Mouse (Mus musculus): Measurements from ENCODE around the gene Arhgap1.
A peak's percentile ranks its signal among the peaks of the same experiment; 100 is the strongest.
"Not testable (repeated sequence)": the region's sequence is repeated elsewhere in the genome, so short reads cannot be mapped to it uniquely, and the experiment has no call there.

Arhgap1 gene

DNA sequence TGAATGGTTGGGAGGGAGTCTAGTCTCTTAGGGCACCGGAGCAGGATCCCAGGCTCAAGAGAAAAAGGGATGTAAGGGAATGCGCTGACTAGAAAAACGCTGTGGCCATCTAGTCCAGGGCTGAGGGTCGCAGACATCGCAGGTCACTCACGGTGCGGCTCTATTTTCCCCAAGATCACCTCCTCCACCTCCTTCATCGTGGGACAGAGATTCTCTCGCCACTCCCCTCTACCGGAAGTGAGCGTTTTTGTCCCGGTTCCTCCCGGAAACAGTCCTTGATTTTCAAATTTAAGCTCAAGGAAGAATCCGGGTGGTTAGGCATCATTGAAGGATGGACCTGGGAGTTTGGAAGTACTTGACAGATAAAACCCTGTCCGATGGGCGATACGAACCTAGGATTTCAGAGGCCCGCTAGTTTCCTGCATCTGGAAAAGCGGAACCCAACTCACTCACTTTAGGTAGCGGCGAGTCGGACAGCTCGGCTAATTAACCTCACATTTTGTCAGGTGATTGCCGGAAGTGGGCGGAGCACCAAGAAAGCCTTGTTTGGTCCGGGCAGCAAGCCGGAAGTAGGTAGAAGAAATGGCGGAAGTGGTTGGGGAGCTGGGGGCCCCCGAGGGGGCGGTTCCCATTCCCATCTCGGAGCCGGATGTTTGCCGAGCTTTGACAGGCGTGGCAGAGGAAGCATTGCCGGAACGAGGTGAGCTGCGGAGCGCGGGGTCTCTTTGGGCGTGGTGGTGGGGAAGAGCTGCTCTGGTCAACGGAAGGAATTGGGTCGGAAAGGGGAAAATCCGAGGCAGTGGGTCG lies at the start of gene Arhgap1, which contains the start of gene Zfp408:
Gene Arhgap1, plus strand, starts transcription at position 308 of the 807 bp plus-strand sequence.
Gene Zfp408, minus strand, starts transcription at position 239 of the 807 bp plus-strand sequence.
- peak; percentile 99 for DNase-seq

GRCm38 (mm10) chr2:91600475-91600874 lies 49.2 kb upstream of the Arhgap1 start:
- DNase-seq, result no peak

- DNase-seq, result no peak
Measured at GRCm38 (mm10) chr2:91602389-91602788, 47.3 kb upstream of the Arhgap1 start.

DNA sequence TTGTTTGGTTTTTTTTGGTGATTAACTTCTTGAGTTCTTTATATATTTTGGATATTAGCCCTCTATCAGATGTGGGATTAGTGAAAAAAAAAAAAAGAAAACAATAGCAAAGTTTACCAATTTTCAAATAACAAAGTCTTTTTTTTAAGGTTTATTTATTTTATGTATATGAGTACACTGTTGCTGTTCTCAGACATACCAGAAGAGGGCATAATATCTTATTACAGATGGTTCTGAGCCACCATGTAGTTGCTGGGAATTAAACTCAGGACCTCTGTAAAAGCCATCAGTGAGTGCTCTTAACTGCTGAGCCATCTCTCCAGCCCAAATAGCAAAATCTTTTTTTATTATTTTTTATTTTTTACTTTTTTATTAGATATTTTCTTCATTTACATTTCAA lies 40.3 kb upstream of the Arhgap1 start:
- not testable (repeated sequence) for DNase-seq

- DNase-seq, result no peak
Measured at GRCm38 (mm10) chr2:91622356-91622755, 27.3 kb upstream of the Arhgap1 start.

- DNase-seq, result not testable (repeated sequence)
Measured at GRCm38 (mm10) chr2:91623366-91623765, 26.3 kb upstream of the Arhgap1 start.

- DNase-seq, result no peak
Measured at GRCm38 (mm10) chr2:91627486-91627885, 22.2 kb upstream of the Arhgap1 start.

GRCm38 (mm10) chr2:91628171-91628570 lies 21.5 kb upstream of the Arhgap1 start:
- no peak for DNase-seq

- no peak for DNase-seq
Measured at GRCm38 (mm10) chr2:91629682-91630081, 20.0 kb upstream of the Arhgap1 start.

DNA sequence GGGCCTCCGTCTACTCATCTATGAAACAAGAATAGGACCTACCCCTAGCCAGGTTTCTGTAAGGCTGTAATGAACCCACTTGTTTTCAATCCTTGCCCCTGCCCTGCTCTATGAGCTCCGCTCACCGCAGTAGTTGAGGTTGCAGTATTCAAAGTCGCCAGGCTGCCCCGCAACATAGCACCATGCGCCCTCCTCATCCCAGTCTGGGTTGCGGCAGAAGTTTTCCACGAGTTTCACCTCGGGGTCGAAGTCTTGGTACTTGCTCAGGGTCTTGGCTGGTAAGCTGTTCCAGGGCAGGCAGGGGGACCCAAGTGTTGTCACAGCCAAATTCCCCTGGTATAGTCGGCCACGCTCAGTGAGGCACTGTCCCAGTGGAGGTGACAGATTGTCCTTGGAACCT lies 19.3 kb upstream of the Arhgap1 start:
- DNase-seq, result no peak

DNA sequence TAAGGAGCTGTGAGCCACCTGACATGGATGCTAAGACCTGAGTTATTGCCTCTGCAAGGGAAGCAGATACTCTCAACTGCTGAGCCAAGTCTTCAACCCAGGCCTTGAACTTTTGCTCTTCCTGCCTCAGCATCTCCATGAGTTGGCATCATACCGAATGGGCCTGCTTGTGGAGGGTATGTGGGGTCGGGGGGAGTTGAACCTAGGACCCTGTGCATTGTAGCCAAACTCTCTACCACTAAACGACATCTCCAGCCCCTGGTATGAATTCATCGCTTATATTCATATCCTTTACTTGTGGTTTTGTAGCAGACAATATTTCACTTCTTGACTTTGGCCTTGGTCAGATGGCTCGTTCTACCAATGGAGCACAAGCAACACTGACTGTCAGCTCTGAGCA lies 17.8 kb upstream of the Arhgap1 start:
- no peak for DNase-seq

DNA sequence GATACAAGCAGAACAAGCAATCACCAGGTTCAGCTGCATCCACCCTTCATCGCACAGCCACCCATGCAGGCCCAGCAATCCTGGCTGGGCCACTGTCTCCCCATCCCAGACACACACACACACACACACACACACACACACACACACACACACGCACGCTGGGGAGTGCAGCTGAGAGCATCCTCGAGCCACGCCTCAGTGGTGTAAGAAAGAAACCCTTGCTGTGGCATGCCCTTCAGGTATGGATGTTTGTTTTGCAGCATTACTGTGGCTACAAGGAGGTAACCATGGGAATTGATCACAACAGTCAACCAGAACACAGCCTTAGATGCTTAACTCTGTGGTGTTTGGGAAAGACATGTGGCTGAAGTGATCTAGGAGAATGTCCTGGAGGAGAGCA lies 17.3 kb upstream of the Arhgap1 start:
- DNase-seq, result no peak

DNA sequence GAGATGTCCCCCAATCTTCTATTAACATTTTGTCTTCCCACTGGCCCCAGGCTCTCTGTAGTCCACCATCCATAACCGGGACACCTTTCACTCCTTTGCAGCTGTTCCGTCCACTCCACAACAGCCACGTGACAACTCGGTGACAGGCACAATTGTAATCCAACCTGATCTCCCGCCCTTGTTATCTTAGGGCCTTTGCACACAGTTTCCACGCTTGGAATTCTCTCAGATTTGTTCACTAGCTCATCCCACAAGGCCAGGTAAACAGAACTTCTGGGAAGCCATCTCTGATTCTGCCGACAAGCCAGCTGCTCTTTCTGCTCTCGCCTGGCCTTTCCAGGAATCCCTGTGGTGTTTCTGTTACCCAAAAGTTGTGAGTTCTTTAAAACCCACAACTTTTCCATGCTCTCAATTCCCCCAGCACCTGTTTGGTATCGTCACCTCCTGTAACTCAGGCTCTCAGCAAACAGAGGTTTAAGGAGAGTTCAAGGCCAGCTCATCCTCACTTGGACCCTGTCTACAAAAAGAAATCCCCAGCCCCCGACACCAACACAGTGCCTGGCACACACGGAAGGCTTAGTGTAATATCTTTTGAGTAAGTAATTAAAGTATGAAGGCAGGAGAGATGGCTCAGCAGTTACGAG lies 16.2 kb upstream of the Arhgap1 start:
- no peak for DNase-seq

DNA sequence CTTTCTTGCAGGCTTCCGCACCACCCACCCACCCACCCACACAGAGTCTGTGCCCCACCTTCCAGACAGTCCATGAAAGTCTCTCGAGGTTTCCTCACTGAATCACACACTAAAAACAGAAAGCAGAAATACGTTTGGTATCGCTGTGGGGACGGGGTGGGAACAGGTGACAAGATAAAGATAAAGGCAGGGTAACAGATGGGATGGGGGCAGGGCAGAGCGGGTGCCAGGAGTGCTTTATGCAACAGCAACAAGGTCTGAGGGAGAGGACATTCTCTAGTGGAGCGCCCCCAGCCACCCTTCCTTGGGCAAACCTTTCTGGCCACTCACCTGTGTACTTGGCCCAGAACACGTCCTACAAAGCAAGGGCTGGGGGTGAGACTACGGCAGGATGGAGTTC lies 14.8 kb upstream of the Arhgap1 start:
- DNase-seq, result no peak

- no peak for DNase-seq
Measured at GRCm38 (mm10) chr2:91635486-91635885, 14.2 kb upstream of the Arhgap1 start.

GRCm38 (mm10) chr2:91636229-91636628 lies 13.4 kb upstream of the Arhgap1 start, which contains the start of gene F2:
Gene F2, minus strand, starts transcription at chr2:91636414.
- no peak for DNase-seq

- no peak for DNase-seq
Measured at GRCm38 (mm10) chr2:91636727-91637338, 12.8 kb upstream of the Arhgap1 start.

- no peak for DNase-seq
Measured at GRCm38 (mm10) chr2:91638931-91639330, 10.7 kb upstream of the Arhgap1 start.

DNA sequence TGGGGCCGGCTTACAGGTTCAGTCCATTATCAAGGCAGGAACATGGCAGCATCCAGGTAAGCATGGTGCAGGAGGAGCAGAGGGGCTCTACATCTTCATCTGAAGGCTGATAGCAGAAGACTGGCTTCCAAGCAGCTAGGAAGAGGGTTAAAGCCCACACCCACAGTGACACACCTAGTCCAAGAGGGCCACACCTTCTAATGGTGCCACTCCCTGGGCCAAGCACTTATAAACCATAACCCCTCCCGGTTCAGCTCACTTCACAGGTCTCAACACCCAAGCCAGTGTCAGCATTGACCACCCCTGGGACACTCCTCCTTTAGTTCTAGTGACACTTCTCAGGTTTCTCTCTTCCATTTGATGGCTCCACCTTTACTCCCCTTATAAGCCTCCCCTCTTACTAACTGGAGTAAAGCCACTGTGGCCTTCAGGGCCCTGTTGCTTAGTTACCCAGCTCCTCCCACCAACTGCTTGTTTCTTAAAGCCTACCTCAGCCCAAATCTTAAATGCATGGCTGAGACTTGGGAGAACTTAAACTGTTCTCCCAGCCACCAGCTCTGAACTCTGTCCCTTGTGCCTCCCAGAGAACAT lies 6.7 kb upstream of the Arhgap1 start:
- DNase-seq, result no peak

DNA sequence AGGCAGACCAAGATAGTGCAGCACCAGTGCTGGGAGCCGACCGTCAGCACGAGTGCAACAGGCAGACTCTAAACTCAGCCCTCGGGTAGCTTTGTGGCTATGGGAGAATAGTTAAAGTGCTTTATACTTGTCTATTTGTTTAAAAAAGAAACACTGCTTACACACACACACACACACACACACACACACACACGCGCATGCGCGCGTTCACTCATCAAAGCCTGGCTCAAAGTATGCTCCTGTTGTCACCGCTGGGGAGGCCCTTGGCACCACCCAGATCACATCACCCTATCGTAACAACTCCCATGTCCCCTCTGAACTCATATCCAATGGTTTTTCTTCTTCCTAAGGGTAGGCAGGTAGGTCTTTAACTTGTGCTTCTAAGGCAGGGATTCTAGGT lies 5.6 kb upstream of the Arhgap1 start:
- DNase-seq, result no peak

- no peak for DNase-seq
Measured at GRCm38 (mm10) chr2:91645354-91645753, 4.3 kb upstream of the Arhgap1 start.

DNA sequence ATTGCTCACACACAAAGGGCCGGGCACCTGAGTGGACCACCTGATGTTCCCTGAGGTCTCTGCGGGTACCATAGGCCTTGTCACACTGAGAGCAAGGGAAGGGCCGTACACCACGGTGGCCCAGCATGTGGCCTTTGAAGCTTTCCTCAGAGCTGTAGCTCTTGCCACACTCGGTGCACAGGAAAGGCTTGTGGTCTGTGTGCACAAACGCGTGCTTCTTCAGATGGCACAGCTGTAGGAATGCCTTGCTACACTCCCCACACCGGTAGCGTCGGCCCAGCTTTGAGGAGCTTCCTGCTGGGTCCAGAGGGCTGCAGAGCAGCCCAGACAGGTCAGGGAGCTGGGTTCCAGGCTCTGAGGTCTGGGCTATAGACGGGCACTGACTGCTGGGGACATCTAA lies 3.8 kb upstream of the Arhgap1 start:
- DNase-seq, result no peak

DNA sequence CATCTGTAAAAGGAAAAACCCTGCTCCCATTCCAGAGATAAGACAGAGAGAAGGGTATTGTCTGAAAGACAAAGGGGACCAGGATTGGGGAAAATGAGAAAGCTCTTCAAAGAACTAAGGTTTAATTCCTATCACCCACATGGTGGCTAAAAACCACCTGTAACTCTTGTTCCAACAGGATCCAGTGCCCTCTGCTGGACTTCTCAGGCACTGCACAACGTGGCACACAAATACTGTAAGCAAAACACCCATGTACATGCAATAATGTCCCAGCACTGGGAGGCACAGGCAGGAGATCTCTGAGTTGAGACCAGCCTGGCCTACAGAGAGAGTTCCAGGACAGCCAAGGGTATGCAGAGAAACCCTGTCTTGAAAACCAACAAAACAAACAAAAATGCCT lies 2.9 kb upstream of the Arhgap1 start:
- peak; percentile 63 for DNase-seq

All from lung, postnatal 10 days (tissue).